Mouse (Mus musculus) neural tube, embryonic 12.5 days (tissue): ENCODE measurements around the gene Liph. TPM values are rescaled to one million over a fixed set of nuclear protein-coding genes. Genes with fewer than 3 reads are reported as not detected.

Experiments used
- polyA plus RNA-seq: library from polyadenylated mRNA; unstranded; fragments of >200 nt; fragmentation: Nextera tagmentation; extraction: Ambion mirVana; gene quantifications from 2 replicates; pipeline ENCODE4 v1.2.1, GENCODE M21; 2016

Gene Liph
- polyA plus RNA-seq, 1 experiment from 2014 or later = 0.57 TPM

Other genes with a start within 250 kb of the Liph start
- 1.5 and 1.9 TPM in 2 replicates for gene Ehhadh, start 207.9 kb downstream of the Liph start, polyA plus RNA-seq
- 11.0 and 12.2 TPM in 2 replicates for gene Map3k13, start 201.3 kb downstream of the Liph start, polyA plus RNA-seq
- 46.8 and 50.8 TPM in 2 replicates for gene Tmem41a, start 48.1 kb downstream of the Liph start, polyA plus RNA-seq
- 64.3 and 66.8 TPM in 2 replicates for gene Senp2, start 13.8 kb upstream of the Liph start, polyA plus RNA-seq
- gene Igf2bp2, start 167.6 kb upstream of the Liph start, polyA plus RNA-seq = 85.0 and 87.6 TPM in 2 replicates